Mouse (Mus musculus): ENCODE results near the gene Dnaic2. TPM values are rescaled to one million over a fixed set of nuclear protein-coding genes. Genes with fewer than 3 reads are reported as not detected.

Gene Dnaic2
- polyA plus RNA-seq, 1 experiment from 2014 or later = 0.50 TPM

GRCm38 (mm10) chr11:114771896-114772295 lies 44.7 kb downstream of the Dnaic2 start:
- Histone ChIP-seq H3K4me1 (ENCODE audit: control insufficient read depth, insufficient read depth, low read length) (no peaks in the 10 kb centered on the region), H3K9me3 (ENCODE audit: control insufficient read depth, low read length) (no peaks in the 10 kb centered on the region), H3K9ac (ENCODE audit: low read depth, low read length) (no peak overlapping the region), H3K4me2 (ENCODE audit: low read depth, low read length) (no peak overlapping the region), H3K27ac (ENCODE audit: low read length) (no peak overlapping the region), H3K36me3 (ENCODE audit: control insufficient read depth, insufficient read depth, low read length) (no peaks in the 10 kb centered on the region), H3K4me3 (ENCODE audit: low read length) (no peak overlapping the region), H3K27me3 (replicated peaks; ENCODE audit: control insufficient read depth, insufficient read depth, low read length) (0 out of 2 replicates have a peak, but pooled peaks cover 2% of the 10 kb centered on the region)
- WGBS = 57% methylated on average over 2 of the region's 2 CpGs
- no peak for ATAC-seq

GRCm38 (mm10) chr11:114780076-114780475 lies 52.9 kb downstream of the Dnaic2 start:
- WGBS = 40% methylated on average over 9 of the region's 9 CpGs
- H3K4me2 ChIP-seq (ENCODE audit: low read depth, low read length) = no peak overlapping the region
- H3K27ac ChIP-seq (ENCODE audit: low read length) = no peak overlapping the region
- no peaks in the 10 kb centered on the region for H3K4me1 ChIP-seq (ENCODE audit: control insufficient read depth, insufficient read depth, low read length)
- no peaks in the 10 kb centered on the region for H3K9me3 ChIP-seq (ENCODE audit: control insufficient read depth, low read length)
- no peak for ATAC-seq
- no peaks in the 10 kb centered on the region for H3K36me3 ChIP-seq (ENCODE audit: control insufficient read depth, insufficient read depth, low read length)
- H3K4me3 ChIP-seq (ENCODE audit: low read length) = no peak overlapping the region
- no peak overlapping the region for H3K9ac ChIP-seq (ENCODE audit: low read depth, low read length)
- peaks cover 9% of the 10 kb centered on the region for H3K27me3 ChIP-seq (replicated peaks; ENCODE audit: control insufficient read depth, insufficient read depth, low read length)

GRCm38 (mm10) chr11:114785892-114786291 lies 58.7 kb downstream of the Dnaic2 start:
- WGBS = 51% methylated on average over 10 of the region's 10 CpGs
- Histone ChIP-seq H3K36me3 (ENCODE audit: control insufficient read depth, insufficient read depth, low read length) (no peaks in the 10 kb centered on the region), H3K27ac (ENCODE audit: low read length) (no peak overlapping the region), H3K9ac (ENCODE audit: low read depth, low read length) (0 out of 2 replicates have a peak overlapping the region, but pooled peaks have one; percentile 33), H3K27me3 (replicated peaks; ENCODE audit: control insufficient read depth, insufficient read depth, low read length) (peaks cover 57% of the 10 kb centered on the region), H3K4me2 (ENCODE audit: low read depth, low read length) (peak overlapping the region; percentile 46), H3K4me3 (ENCODE audit: low read length) (peak overlapping the region; percentile 34), H3K4me1 (ENCODE audit: control insufficient read depth, insufficient read depth, low read length) (peaks cover 4% of the 10 kb centered on the region; the same call in 1 of the 2 replicates), H3K9me3 (ENCODE audit: control insufficient read depth, low read length) (no peaks in the 10 kb centered on the region)
- ATAC-seq = no peak

GRCm38 (mm10) chr11:114786326-114786725 lies 59.1 kb downstream of the Dnaic2 start:
- Histone ChIP-seq H3K27ac (ENCODE audit: low read length) (no peak overlapping the region), H3K4me1 (ENCODE audit: control insufficient read depth, insufficient read depth, low read length) (peaks cover 4% of the 10 kb centered on the region; the same call in 1 of the 2 replicates), H3K9me3 (ENCODE audit: control insufficient read depth, low read length) (no peaks in the 10 kb centered on the region), H3K9ac (ENCODE audit: low read depth, low read length) (0 out of 2 replicates have a peak overlapping the region, but pooled peaks have one; percentile 33), H3K4me2 (ENCODE audit: low read depth, low read length) (peak overlapping the region; percentile 46), H3K36me3 (ENCODE audit: control insufficient read depth, insufficient read depth, low read length) (no peaks in the 10 kb centered on the region), H3K4me3 (ENCODE audit: low read length) (peak overlapping the region; percentile 34), H3K27me3 (replicated peaks; ENCODE audit: control insufficient read depth, insufficient read depth, low read length) (peaks cover 60% of the 10 kb centered on the region)
- peak; percentile 37; the same call in 1 of the 2 replicates for ATAC-seq
- 2% methylated on average over 43 of the region's 43 CpGs for WGBS

- H3K4me1 ChIP-seq (ENCODE audit: control insufficient read depth, insufficient read depth, low read length) = peaks cover 13% of the 10 kb centered on the region; the same call in 1 of the 2 replicates
- no peak overlapping the region for H3K4me2 ChIP-seq (ENCODE audit: low read depth, low read length)
- H3K9me3 ChIP-seq (ENCODE audit: control insufficient read depth, low read length) = no peaks in the 10 kb centered on the region
- 81% methylated on average over 3 of the region's 3 CpGs for WGBS
- H3K9ac ChIP-seq (ENCODE audit: low read depth, low read length) = no peak overlapping the region
- no peak for ATAC-seq
- H3K36me3 ChIP-seq (ENCODE audit: control insufficient read depth, insufficient read depth, low read length) = no peaks in the 10 kb centered on the region
- H3K27me3 ChIP-seq (replicated peaks; ENCODE audit: control insufficient read depth, insufficient read depth, low read length) = peaks cover 72% of the 10 kb centered on the region
- H3K27ac ChIP-seq (ENCODE audit: low read length) = no peak overlapping the region
- no peak overlapping the region for H3K4me3 ChIP-seq (ENCODE audit: low read length)
Measured at GRCm38 (mm10) chr11:114787611-114788010, 60.4 kb downstream of the Dnaic2 start.

GRCm38 (mm10) chr11:114789061-114789714 lies 62.0 kb downstream of the Dnaic2 start:
- Histone ChIP-seq H3K27ac (ENCODE audit: low read length) (no peak overlapping the region), H3K9me3 (ENCODE audit: control insufficient read depth, low read length) (no peaks in the 10 kb centered on the region), H3K4me3 (ENCODE audit: low read length) (no peak overlapping the region), H3K36me3 (ENCODE audit: control insufficient read depth, insufficient read depth, low read length) (no peaks in the 10 kb centered on the region), H3K9ac (ENCODE audit: low read depth, low read length) (no peak overlapping the region), H3K27me3 (replicated peaks; ENCODE audit: control insufficient read depth, insufficient read depth, low read length) (peaks cover 85% of the 10 kb centered on the region), H3K4me2 (ENCODE audit: low read depth, low read length) (no peak overlapping the region), H3K4me1 (ENCODE audit: control insufficient read depth, insufficient read depth, low read length) (peaks cover 13% of the 10 kb centered on the region; the same call in 1 of the 2 replicates)
- WGBS = 11% methylated on average over 30 of the region's 30 CpGs
- ATAC-seq = peak; percentile 46

GRCm38 (mm10) chr11:114789716-114790115 lies 62.5 kb downstream of the Dnaic2 start:
- H3K9me3 ChIP-seq (ENCODE audit: control insufficient read depth, low read length) = no peaks in the 10 kb centered on the region
- no peak for ATAC-seq
- H3K4me1 ChIP-seq (ENCODE audit: control insufficient read depth, insufficient read depth, low read length) = peaks cover 13% of the 10 kb centered on the region
- no peak overlapping the region for H3K9ac ChIP-seq (ENCODE audit: low read depth, low read length)
- no peaks in the 10 kb centered on the region for H3K36me3 ChIP-seq (ENCODE audit: control insufficient read depth, insufficient read depth, low read length)
- no peak overlapping the region for H3K4me2 ChIP-seq (ENCODE audit: low read depth, low read length)
- no peak overlapping the region for H3K4me3 ChIP-seq (ENCODE audit: low read length)
- 65% methylated on average over 9 of the region's 9 CpGs for WGBS
- no peak overlapping the region for H3K27ac ChIP-seq (ENCODE audit: low read length)
- peaks cover 83% of the 10 kb centered on the region for H3K27me3 ChIP-seq (replicated peaks; ENCODE audit: control insufficient read depth, insufficient read depth, low read length)

GRCm38 (mm10) chr11:114790171-114790570 lies 63.0 kb downstream of the Dnaic2 start:
- no peak overlapping the region for H3K4me2 ChIP-seq (ENCODE audit: low read depth, low read length)
- no peaks in the 10 kb centered on the region for H3K36me3 ChIP-seq (ENCODE audit: control insufficient read depth, insufficient read depth, low read length)
- no peak overlapping the region for H3K4me3 ChIP-seq (ENCODE audit: low read length)
- H3K9me3 ChIP-seq (ENCODE audit: control insufficient read depth, low read length) = no peaks in the 10 kb centered on the region
- ATAC-seq = no peak
- H3K4me1 ChIP-seq (ENCODE audit: control insufficient read depth, insufficient read depth, low read length) = peaks cover 17% of the 10 kb centered on the region
- no peak overlapping the region for H3K9ac ChIP-seq (ENCODE audit: low read depth, low read length)
- H3K27ac ChIP-seq (ENCODE audit: low read length) = no peak overlapping the region
- H3K27me3 ChIP-seq (replicated peaks; ENCODE audit: control insufficient read depth, insufficient read depth, low read length) = peaks cover 78% of the 10 kb centered on the region
- WGBS = 72% methylated on average over 12 of the region's 12 CpGs

- no peak overlapping the region for H3K9ac ChIP-seq (ENCODE audit: low read depth, low read length)
- no peak overlapping the region for H3K4me2 ChIP-seq (ENCODE audit: low read depth, low read length)
- H3K27ac ChIP-seq (ENCODE audit: low read length) = no peak overlapping the region
- H3K36me3 ChIP-seq (ENCODE audit: control insufficient read depth, insufficient read depth, low read length) = no peaks in the 10 kb centered on the region
- H3K4me3 ChIP-seq (ENCODE audit: low read length) = no peak overlapping the region
- H3K9me3 ChIP-seq (ENCODE audit: control insufficient read depth, low read length) = no peaks in the 10 kb centered on the region
- peaks cover 72% of the 10 kb centered on the region for H3K27me3 ChIP-seq (replicated peaks; ENCODE audit: control insufficient read depth, insufficient read depth, low read length)
- 25% methylated on average over 4 of the region's 4 CpGs for WGBS
- H3K4me1 ChIP-seq (ENCODE audit: control insufficient read depth, insufficient read depth, low read length) = peaks cover 20% of the 10 kb centered on the region
- no peak for ATAC-seq
Measured at GRCm38 (mm10) chr11:114790841-114791240, 63.6 kb downstream of the Dnaic2 start.
